Mouse (Mus musculus) heart, embryonic 11.5 days (tissue): ENCODE data around the gene Cdc42bpg. TPM values are rescaled to one million over a fixed set of nuclear protein-coding genes. Genes with fewer than 3 reads are reported as not detected.

Experiments used
- ATAC-seq: fragments of 200-750 bp; cut with Nextera tagmentation; replicated peaks from 2 replicates; pipeline ENCODE4 v1.8.0; 2017; ENCODE audit warnings: moderate library complexity; ENCODE audit not compliant: insufficient number of reproducible peaks, low FRiP score, low TSS enrichment
- H3K27ac ChIP-seq: fragments of 300-500 bp; sonication (generic); 2 replicates; pipeline ENCODE4 v1.5.1; 2014; ENCODE audit warnings: mild to moderate bottlenecking, low read depth, low read length
- H3K27me3 ChIP-seq: fragments of 300-500 bp; sonication (generic); 2 replicates; pipeline ENCODE4 v1.6.1; 2014; ENCODE audit warnings: mild to moderate bottlenecking, low read length, mixed read lengths; ENCODE audit not compliant: control insufficient read depth, insufficient read depth
- H3K36me3 ChIP-seq: fragments of 300-500 bp; sonication (generic); 2 replicates; pipeline ENCODE4 v1.6.1; 2014; ENCODE audit warnings: mild to moderate bottlenecking, low read length, moderate library complexity, mixed read lengths; ENCODE audit not compliant: control insufficient read depth, insufficient read depth
- H3K4me1 ChIP-seq: fragments of 300-500 bp; sonication (generic); 2 replicates; pipeline ENCODE4 v1.6.1; 2014; ENCODE audit warnings: low read length; ENCODE audit not compliant: control insufficient read depth, insufficient read depth
- H3K4me2 ChIP-seq: fragments of 300-500 bp; sonication (generic); 2 replicates; pipeline ENCODE4 v1.6.1; 2014; ENCODE audit warnings: mild to moderate bottlenecking, moderate library complexity
- H3K4me3 ChIP-seq: fragments of 300-500 bp; sonication (generic); 2 replicates; pipeline ENCODE4 v1.5.1; 2014; ENCODE audit warnings: low read depth, low read length
- H3K9ac ChIP-seq: fragments of 300-500 bp; sonication (generic); 2 replicates; pipeline ENCODE4 v1.6.1; 2014; ENCODE audit warnings: mild to moderate bottlenecking, low read depth, low read length, moderate library complexity
- H3K9me3 ChIP-seq: fragments of 300-500 bp; sonication (generic); replicated peaks from 2 replicates; pipeline ENCODE4 v1.6.1; 2016; ENCODE audit warnings: low read length; ENCODE audit not compliant: control insufficient read depth
- WGBS: fragments of 180-500 bp; shearing (Covaris S2); extraction: QIAGEN DNeasy Blood & Tissue Kit; methylation state at CpG from one replicate; pipeline ENCODE4 v1.1.7; 2014; ENCODE audit not compliant: insufficient replicate concordance; 5-methylcytosine and 5-hydroxymethylcytosine counted together
- microRNA counts: library from miRNA; unstranded; fragments of <30 nt; microRNA quantifications from one replicate; lab custom pipeline; 2015
- microRNA-seq: library from miRNA; unstranded; fragments of <30 nt; microRNA quantifications from one replicate; pipeline ENCODE4, GENCODE M21; 2016; ENCODE audit warnings: borderline number of aligned reads
- polyA plus RNA-seq: library from polyadenylated mRNA; unstranded; fragments of >200 nt; fragmentation: Nextera tagmentation; extraction: Ambion mirVana; gene quantifications from 2 replicates; pipeline ENCODE4 v1.2.1, GENCODE M21; 2014

Gene Cdc42bpg
- polyA plus RNA-seq, 1 experiment from 2014 or later = 0.74 TPM

DNA sequence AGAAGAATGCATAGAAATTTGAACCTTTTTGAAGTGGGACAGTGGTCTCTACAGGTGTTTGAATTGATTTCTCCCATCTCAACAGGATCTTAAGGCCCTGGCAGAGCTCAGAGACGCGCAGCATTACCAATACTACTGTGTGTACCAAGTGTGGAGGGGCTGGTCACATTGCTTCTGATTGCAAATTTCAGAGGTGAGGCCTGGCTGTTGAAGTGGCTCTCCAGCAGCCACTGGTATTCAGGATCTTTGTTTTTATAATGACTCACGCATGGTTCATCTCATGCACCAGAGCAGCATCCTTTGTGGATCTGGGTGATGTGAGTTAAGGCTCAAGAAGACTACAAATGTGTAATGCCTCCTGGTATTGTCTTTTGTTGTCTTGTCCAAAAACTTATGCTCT is 66.2 kb downstream of the Cdc42bpg start:
- Histone ChIP-seq H3K4me1 (peaks cover 6% of the 10 kb centered on the region; the same call in 1 of the 2 replicates), H3K9ac (no peak overlapping the region)
- WGBS = 94% methylated on average over 3 of the region's 3 CpGs

DNA sequence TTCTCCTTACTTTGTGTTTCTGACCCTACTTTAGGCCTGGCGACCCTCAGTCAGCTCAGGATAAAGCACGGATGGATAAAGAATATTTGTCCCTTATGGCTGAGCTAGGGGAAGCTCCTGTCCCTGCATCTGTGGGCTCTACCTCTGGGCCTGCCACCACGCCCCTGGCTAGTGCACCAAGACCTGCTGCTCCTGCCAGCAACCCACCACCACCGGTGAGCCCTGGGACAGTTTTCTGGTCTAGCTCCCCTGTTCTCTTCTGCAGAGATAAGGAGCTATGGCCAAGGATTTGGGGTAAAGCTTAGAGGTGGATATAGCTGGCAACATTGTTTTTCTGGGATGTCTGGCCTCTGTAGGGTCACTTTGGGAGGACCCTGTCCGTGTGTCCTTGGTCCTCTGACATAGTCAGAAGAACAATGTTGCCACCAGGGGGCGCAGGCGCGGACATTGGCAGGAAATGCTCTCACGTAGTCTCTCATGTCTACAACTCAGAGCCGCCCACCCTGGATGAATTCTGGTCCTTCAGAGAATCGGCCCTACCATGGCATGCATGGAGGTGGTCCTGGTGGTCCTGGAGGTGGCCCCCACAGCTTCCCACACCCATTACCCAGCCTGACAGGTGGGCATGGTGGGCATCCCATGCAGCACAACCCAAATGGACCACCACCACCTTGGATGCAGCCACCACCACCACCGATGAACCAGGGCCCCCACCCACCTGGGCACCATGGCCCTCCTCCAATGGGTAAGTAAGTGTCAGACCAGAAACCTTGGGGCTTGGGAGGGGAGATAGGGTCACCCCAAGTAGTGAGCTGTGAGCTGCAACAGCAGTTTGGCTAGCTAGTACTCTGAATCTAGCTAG is 67.5 kb downstream of the Cdc42bpg start:
- Histone ChIP-seq H3K9ac (no peak overlapping the region), H3K4me2 (no peak overlapping the region), H3K4me1 (peaks cover 6% of the 10 kb centered on the region; the same call in 1 of the 2 replicates), H3K27ac (peak overlapping the region; percentile 47), H3K36me3 (peaks cover 76% of the 10 kb centered on the region), H3K27me3 (no peaks in the 10 kb centered on the region), H3K4me3 (no peak overlapping the region), H3K9me3 (no peaks in the 10 kb centered on the region)
- WGBS = 65% methylated on average over 12 of the region's 12 CpGs
- ATAC-seq = 0 out of 2 replicates have a peak, but pooled peaks have one; percentile 27

More for the DNA sequence above, 66.2 kb downstream of the Cdc42bpg start:
- peaks cover 74% of the 10 kb centered on the region for H3K36me3 ChIP-seq
- no peak overlapping the region for H3K4me2 ChIP-seq
- H3K9me3 ChIP-seq = no peaks in the 10 kb centered on the region
- no peaks in the 10 kb centered on the region for H3K27me3 ChIP-seq
- H3K27ac ChIP-seq = no peak overlapping the region
- H3K4me3 ChIP-seq = no peak overlapping the region
- ATAC-seq = no peak

DNA sequence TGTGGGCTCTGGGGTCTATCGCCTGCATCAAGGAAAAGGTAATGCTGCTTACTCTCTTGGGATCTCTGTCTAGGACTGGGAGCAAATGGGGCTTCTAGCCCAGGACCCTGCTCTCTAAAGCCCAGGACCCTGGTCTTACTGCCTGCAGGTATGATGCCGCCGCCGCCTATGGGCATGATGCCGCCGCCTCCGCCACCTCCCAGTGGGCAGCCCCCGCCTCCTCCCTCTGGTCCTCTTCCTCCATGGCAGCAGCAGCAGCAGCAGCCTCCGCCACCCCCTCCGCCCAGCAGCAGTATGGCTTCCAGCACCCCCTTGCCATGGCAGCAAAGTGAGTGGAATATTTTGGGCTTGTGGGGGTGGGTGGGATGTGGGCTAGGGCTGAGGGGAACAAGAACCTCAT is 68.3 kb downstream of the Cdc42bpg start:
- WGBS = 98% methylated on average over 10 of the region's 10 CpGs
- no peak for ATAC-seq
- H3K4me3 ChIP-seq = no peak overlapping the region
- H3K36me3 ChIP-seq = peaks cover 73% of the 10 kb centered on the region
- peaks cover 6% of the 10 kb centered on the region; the same call in 1 of the 2 replicates for H3K4me1 ChIP-seq
- no peak overlapping the region for H3K9ac ChIP-seq
- no peaks in the 10 kb centered on the region for H3K27me3 ChIP-seq
- H3K4me2 ChIP-seq = no peak overlapping the region
- no peak overlapping the region for H3K27ac ChIP-seq
- no peaks in the 10 kb centered on the region for H3K9me3 ChIP-seq

MicroRNAs within 50 kb of the gene (microRNA counts, 519-probe panel; counts per million panel counts)
- 32.2 counts per million for microRNA mmu-miR-192 (lab: Ali Mortazavi, UCI)

Small RNAs within 50 kb of the gene (microRNA-seq; reads per million reads assigned to microRNA genes)
- gene Mir192 = 84.1 reads per million, percentile 62 among the genes with 10 or more reads in this experiment
- 51.9 reads per million, percentile 59 among the genes with 10 or more reads in this experiment for gene Mir194-2
- 0.47 reads per million for gene Mir6989

Other genes with a start within 250 kb of the Cdc42bpg start
- gene Mrpl49, start 248.7 kb upstream of the Cdc42bpg start, polyA plus RNA-seq = 70.7 and 75.3 TPM in 2 replicates
- 586 and 633 TPM in 2 replicates for gene Fau, start 248.6 kb upstream of the Cdc42bpg start, polyA plus RNA-seq
- gene Znhit2, start 245.3 kb upstream of the Cdc42bpg start, polyA plus RNA-seq = 27.1 and 27.5 TPM in 2 replicates
- gene Tm7sf2, start 238.1 kb upstream of the Cdc42bpg start, polyA plus RNA-seq = 10.1 and 11.9 TPM in 2 replicates
- gene Vps51, start 229.2 kb upstream of the Cdc42bpg start, polyA plus RNA-seq = 38.9 and 43.7 TPM in 2 replicates
- gene Tmem262, start 226.4 kb upstream of the Cdc42bpg start, polyA plus RNA-seq = not detected in 2 replicates
- gene Gm28374, start 224.2 kb upstream of the Cdc42bpg start, polyA plus RNA-seq = 0.36 TPM in 1 of 2 replicates, not detected in the other
- 51.2 and 56.2 TPM in 2 replicates for gene Zfpl1, start 221.5 kb upstream of the Cdc42bpg start, polyA plus RNA-seq
- gene Cdca5, start 221.5 kb upstream of the Cdc42bpg start, polyA plus RNA-seq = 31.1 and 33.4 TPM in 2 replicates
- gene AC131692.1, start 212.0 kb upstream of the Cdc42bpg start, polyA plus RNA-seq = 0.48 and 1.0 TPM in 2 replicates
- 0.23 and 0.40 TPM in 2 replicates for gene Naaladl1, start 200.7 kb upstream of the Cdc42bpg start, polyA plus RNA-seq
- 38.1 and 41.0 TPM in 2 replicates for gene Sac3d1, start 187.8 kb upstream of the Cdc42bpg start, polyA plus RNA-seq
- gene Snx15, start 178.2 kb upstream of the Cdc42bpg start, polyA plus RNA-seq = 22.6 and 25.5 TPM in 2 replicates
- not detected in 2 replicates for gene Batf2, start 165.5 kb upstream of the Cdc42bpg start, polyA plus RNA-seq
- gene Arl2, start 164.9 kb upstream of the Cdc42bpg start, polyA plus RNA-seq = 61.8 and 73.8 TPM in 2 replicates
- not detected in 2 replicates for gene Majin, start 122.1 kb upstream of the Cdc42bpg start, polyA plus RNA-seq
- gene Gpha2, start 80.1 kb upstream of the Cdc42bpg start, polyA plus RNA-seq = 0.29 TPM in 1 of 2 replicates, not detected in the other
- 22.2 and 27.7 TPM in 2 replicates for gene Ppp2r5b, start 70.6 kb upstream of the Cdc42bpg start, polyA plus RNA-seq
- gene Atg2a, start 64.8 kb upstream of the Cdc42bpg start, polyA plus RNA-seq = 6.1 and 8.4 TPM in 2 replicates
- 70.0 and 82.8 TPM in 2 replicates for gene Ehd1, start 29.7 kb upstream of the Cdc42bpg start, polyA plus RNA-seq
- 31.8 and 35.1 TPM in 2 replicates for gene Men1, start 28.5 kb downstream of the Cdc42bpg start, polyA plus RNA-seq
- gene Map4k2, start 34.7 kb downstream of the Cdc42bpg start, polyA plus RNA-seq = 9.6 and 10.1 TPM in 2 replicates
- 106 and 124 TPM in 2 replicates for gene Sf1, start 57.2 kb downstream of the Cdc42bpg start, polyA plus RNA-seq
- gene Pygm, start 77.9 kb downstream of the Cdc42bpg start, polyA plus RNA-seq = 149 and 178 TPM in 2 replicates
- 41.5 and 42.7 TPM in 2 replicates for gene Rasgrp2, start 92.9 kb downstream of the Cdc42bpg start, polyA plus RNA-seq
- 1.5 and 1.6 TPM in 2 replicates for gene Nrxn2, start 112.3 kb downstream of the Cdc42bpg start, polyA plus RNA-seq
- gene Slc22a12, start 236.6 kb downstream of the Cdc42bpg start, polyA plus RNA-seq = not detected in 2 replicates